Mouse (Mus musculus) common myeloid progenitor, adult 5-6 weeks (primary cell): Measurements from ENCODE around the gene Ptpn3. TPM values are rescaled to one million over a fixed set of nuclear protein-coding genes. Genes with fewer than 3 reads are reported as not detected.

Experiments used
- ATAC-seq: replicated peaks from 2 replicates; pipeline ENCODE4 v1.8.0; 2016; ENCODE audit warnings: low read depth, mild to moderate bottlenecking, moderate TSS enrichment, inconsistent platforms; ENCODE audit not compliant: poor library complexity, severe bottlenecking
- total RNA-seq: library from RNA; stranded (forward); fragments of 200-1000, 187-1606 nt; gene quantifications from 2 replicates; pipeline ENCODE4 v1.2.3, GENCODE M21; 2017

The Ptpn3 gene
- total RNA-seq, 1 experiment from 2014 or later, result 3.2 TPM

DNA sequence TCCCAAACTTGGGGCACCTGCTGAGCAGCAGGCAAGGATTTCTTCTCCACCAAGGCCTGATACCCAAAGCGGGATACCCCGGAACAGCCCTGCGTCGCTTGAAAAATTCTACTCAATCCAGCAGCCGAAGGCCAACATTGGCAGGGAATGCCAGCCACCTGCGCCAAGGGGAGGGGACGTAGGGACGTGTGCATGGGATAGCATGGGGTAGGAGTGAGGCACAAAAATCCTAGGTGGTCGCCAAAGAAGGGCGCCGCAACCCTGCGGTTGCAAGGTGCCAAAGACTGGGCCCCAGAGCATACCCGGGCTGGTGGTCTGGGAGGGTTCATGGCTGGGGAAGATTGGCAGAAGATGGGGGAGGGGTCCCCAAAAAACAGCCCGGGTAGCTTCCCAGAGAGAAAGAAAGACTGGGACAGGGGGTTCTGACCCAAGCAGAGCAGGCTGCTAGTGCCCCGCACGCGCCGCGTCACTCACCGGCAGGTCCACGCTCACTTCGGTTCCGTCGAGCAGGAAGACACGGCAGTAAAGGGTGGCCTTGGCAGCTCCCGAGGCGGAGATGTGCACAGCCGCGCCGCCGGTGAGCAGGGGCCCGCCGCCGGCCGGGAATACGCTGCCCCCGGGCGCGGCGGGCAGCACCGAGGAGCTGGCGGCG lies 159.1 kb downstream of the Ptpn3 start:
- ATAC-seq, result 0 out of 2 replicates have a peak, but pooled peaks have one; percentile 26

DNA sequence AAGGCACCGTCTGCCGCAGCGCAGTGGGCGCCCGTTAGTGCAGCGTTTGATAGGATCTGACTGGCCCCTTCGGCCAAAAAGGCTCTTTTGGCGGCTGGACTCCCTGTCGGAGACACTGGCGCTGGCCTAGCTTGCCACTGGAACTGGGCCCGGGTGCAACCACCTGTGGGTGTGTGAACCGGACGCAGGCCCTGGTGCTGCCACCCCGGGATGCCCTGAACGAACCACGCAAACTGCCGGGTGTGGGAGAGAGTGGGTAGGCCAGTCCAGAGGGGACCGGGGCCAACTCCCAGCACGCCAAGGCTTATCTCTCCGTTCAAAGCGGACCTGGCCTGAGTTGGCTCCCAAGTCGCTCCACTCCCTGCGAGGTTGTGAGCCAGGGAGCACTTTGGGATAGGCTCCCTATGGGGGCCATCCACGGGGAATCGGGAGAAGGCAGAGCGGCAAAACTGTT lies 159.7 kb downstream of the Ptpn3 start:
- ATAC-seq, result peak; percentile 17; the same call in 1 of the 2 replicates

DNA sequence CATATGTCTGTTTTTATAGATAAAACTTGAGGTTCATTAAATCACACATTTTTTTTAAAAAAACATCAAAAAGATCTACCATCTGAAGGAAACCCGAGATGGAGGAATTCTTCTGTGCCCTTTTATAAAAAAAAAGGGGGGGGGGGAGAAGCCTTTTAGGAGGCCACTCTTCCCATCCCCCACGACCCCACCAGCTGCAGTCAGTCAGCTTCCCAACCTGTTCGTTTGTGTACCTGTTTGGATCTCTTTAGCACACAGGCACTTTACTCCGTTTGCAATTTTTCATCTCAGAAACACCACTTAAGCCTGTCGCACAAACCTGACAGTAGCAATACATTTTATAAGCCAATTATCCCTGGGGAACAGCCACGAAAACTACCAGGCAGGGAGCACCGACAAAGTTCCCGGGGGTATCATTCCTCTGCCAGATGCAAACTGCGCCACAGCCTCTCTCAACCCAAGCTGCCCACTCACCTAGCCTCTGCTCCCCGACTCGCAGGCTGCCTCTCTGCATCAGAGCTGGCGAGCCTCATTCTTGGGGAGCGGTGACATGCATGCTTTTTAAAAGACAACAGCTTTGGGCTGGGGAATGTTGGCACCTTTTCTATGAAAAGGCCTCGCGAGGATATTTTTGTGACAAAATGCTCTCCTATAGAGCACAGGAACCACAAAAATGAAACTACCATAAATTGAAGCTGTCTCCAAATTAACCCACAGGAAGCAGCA lies 160.5 kb downstream of the Ptpn3 start:
- ATAC-seq, result peak; percentile 22; the same call in 1 of the 2 replicates

Other genes starting within 250 kb of the Ptpn3 start
- 14.6 and 20.4 TPM in 2 replicates for gene Epb41l4b, start 158.4 kb downstream of the Ptpn3 start, total RNA-seq
- not detected in 2 replicates for gene Palm2, start 132.4 kb upstream of the Ptpn3 start, total RNA-seq